Mouse (Mus musculus) CH12.LX (cell line): ENCODE results near the gene Csad.

Experiments used
- BHLHE40 ChIP-seq: IDR thresholded peaks from 2 replicates; pipeline ENCODE4 v1.6.1; 2011; ENCODE audit warnings: mild to moderate bottlenecking, low read depth, low read length, improper control_type of control experiment
- CTCF ChIP-seq, 2 experiments: IDR thresholded peaks in 1 of 2; conservative IDR thresholded peaks in 1 of 2; 2 replicates each; pipeline ENCODE4 v1.5.1; 2011 to 2012; ENCODE audit warnings: low read depth in 2 of 2, low read length in 2 of 2, improper control_type of control experiment in 1 of 2, inconsistent platforms in 1 of 2, mild to moderate bottlenecking in 1 of 2, moderate library complexity in 1 of 2
- EP300 ChIP-seq: IDR thresholded peaks from 2 replicates; pipeline ENCODE4 v1.6.1; 2011; ENCODE audit warnings: low read length, improper control_type of control experiment
- HCFC1 ChIP-seq: IDR thresholded peaks from 2 replicates; pipeline ENCODE4 v1.6.1; 2012; ENCODE audit warnings: low read depth, mild to moderate bottlenecking, inconsistent platforms, low read length, improper control_type of control experiment
- MAFK ChIP-seq: IDR thresholded peaks from 2 replicates; pipeline ENCODE4 v1.6.1; 2011; ENCODE audit warnings: low read length, improper control_type of control experiment; ENCODE audit not compliant: insufficient replicate concordance
- MXI1 ChIP-seq: IDR thresholded peaks from 2 replicates; pipeline ENCODE4 v1.6.1; 2011; ENCODE audit warnings: mild to moderate bottlenecking, low read depth, low read length, improper control_type of control experiment
- POLR2A ChIP-seq: IDR thresholded peaks from 2 replicates; pipeline ENCODE4 v1.6.1; 2011; ENCODE audit warnings: low read depth, mild to moderate bottlenecking, improper control_type of control experiment, low read length
- TBP ChIP-seq: conservative IDR thresholded peaks from 2 replicates; pipeline ENCODE4 v1.6.1; 2011; ENCODE audit warnings: low read depth, low read length, improper control_type of control experiment
- ZC3H11A ChIP-seq: IDR thresholded peaks from 2 replicates; pipeline ENCODE4 v1.6.1; 2012; ENCODE audit warnings: low read depth, mild to moderate bottlenecking, inconsistent platforms, low read length, improper control_type of control experiment
- ZMIZ1 ChIP-seq: IDR thresholded peaks from 2 replicates; pipeline ENCODE4 v1.6.1; 2012; ENCODE audit warnings: low read depth, mild to moderate bottlenecking, inconsistent platforms, low read length, improper control_type of control experiment
- ZNF384 ChIP-seq: IDR thresholded peaks from 2 replicates; pipeline ENCODE4 v1.6.1; 2012; ENCODE audit warnings: low read depth, low read length, improper control_type of control experiment, inconsistent platforms

DNA sequence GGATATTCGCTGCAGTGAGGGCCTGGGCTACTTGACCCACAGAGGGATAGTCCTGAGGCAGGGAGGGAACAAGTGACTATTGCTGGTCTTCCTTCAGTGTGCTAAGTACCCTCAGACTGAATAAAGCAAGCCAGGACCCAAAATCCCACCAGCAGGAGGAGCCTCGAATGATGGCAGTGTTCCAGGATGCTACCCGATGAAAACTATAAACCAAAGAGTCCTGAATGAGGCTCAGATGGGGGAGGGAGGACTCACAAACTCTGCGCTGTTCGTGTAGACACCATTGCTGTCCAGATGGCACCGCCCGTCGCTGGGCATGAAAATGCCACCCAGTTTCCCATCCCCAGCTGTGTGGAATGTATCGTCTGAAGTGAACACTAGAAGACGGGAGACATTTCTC, 17.9 kb upstream of the Csad start:
- TF ChIP-seq ZNF384 (no peak), CTCF (conservative IDR thresholded peaks at IDR 0.05 in 1 of 2, IDR thresholded peaks at IDR 0.05 in 1 of 2; ENCODE audit: low read depth in 2 of 2, low read length in 2 of 2) (no peak), BHLHE40 (no peak), EP300 (no peak), MXI1 (no peak), HCFC1 (no peak), POLR2A (no peak), ZC3H11A (no peak), TBP (no peak), MAFK (no peak), ZMIZ1 (no peak)
